Mouse (Mus musculus): ENCODE results near the gene Fancg.

Gene Fancg

DNA sequence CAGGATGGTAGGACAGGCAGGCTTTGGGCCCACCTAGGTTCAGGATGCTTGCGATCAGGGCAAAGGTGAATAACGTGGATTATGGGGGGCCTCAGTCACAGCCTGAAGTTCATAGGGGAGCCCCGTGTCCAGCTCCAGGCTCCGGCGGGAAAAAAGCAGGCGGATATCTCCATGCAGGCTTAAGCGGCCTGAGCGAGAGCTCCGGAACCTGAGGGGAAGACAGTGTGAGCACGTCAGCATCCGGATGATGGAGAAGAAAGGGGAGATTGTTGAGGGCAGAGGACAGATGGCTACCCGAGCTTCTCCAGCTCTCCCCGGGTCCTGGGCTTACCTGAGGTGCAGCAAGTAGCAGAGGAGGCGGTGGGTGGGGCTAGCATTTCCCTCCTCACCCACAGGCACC, 23.2 kb upstream of the Fancg start:
- DNase-seq (ENCODE audit: low spot score): no peak

- no peak for DNase-seq (ENCODE audit: low spot score)
These were observed 22.2 kb upstream of the Fancg start for GRCm38 (mm10) chr4:43032501-43032900.

- DNase-seq (ENCODE audit: low spot score): peak; percentile 88
These were observed 21.1 kb upstream of the Fancg start, which contains the start of gene Stoml2 for GRCm38 (mm10) chr4:43031237-43031995. TSS of gene Stoml2 (minus strand) at chr4:43031710.

- no peak for DNase-seq (ENCODE audit: low spot score)
These were observed 20.5 kb upstream of the Fancg start for GRCm38 (mm10) chr4:43030780-43031230.

DNA sequence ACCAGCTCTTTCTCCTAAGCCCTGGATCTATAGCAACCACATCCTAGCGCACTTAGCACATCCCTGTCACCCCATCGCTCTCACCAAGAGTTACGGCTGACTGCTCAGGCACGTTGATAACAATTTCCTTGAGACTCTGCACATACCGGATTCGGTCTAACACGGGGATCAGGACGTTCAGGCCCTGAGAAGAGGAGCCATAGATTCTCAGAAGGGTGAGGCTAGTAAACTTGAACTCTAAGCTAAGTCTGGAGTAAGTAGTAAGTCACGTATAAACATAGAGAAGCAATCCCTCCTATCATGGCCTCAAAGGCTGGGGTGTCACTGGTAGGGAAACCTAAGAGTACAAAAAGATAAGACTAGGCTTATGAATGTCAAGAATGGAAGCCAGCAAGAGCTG, 20.0 kb upstream of the Fancg start:
- DNase-seq (ENCODE audit: low spot score): no peak

DNA sequence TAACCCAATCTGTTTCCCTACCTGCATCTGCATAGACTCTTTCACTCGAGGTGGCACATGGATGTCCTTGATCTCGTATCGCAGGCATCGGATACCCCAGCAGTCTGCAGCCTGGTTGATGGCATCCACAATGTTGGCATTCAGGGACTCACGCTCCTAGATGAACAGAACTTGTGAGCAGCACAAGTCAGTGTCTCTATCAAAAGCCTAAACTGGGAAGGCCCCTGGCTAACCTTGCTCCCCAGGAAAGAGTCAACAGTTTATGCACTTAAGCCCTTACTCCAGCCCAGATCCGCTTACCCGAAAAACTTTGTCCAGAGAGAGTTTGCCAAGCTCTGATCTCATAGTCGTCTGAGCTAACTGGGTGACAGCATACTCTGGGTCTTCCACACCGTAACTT, 19.4 kb upstream of the Fancg start:
- DNase-seq (ENCODE audit: low spot score): no peak

DNA sequence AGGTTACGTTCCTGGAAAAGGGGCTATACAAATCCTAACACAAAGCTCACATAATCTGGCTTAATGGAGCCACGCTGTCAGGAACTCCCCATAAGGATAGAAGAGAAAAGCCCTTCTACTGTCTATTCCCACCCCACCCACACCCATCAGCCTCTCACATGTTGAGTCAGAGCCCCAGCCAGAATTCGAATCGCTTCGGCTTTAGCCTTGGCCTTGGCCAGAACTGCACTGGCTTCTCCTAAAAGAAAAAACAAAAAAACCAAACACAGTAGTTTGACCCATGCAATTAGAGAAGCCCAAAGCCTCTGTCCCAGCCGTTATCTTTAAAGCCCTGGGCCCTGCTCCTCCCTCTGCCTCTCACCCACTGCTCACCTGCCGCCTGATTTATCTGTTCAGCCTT, 18.8 kb upstream of the Fancg start:
- DNase-seq (ENCODE audit: low spot score): peak; percentile 59

DNA sequence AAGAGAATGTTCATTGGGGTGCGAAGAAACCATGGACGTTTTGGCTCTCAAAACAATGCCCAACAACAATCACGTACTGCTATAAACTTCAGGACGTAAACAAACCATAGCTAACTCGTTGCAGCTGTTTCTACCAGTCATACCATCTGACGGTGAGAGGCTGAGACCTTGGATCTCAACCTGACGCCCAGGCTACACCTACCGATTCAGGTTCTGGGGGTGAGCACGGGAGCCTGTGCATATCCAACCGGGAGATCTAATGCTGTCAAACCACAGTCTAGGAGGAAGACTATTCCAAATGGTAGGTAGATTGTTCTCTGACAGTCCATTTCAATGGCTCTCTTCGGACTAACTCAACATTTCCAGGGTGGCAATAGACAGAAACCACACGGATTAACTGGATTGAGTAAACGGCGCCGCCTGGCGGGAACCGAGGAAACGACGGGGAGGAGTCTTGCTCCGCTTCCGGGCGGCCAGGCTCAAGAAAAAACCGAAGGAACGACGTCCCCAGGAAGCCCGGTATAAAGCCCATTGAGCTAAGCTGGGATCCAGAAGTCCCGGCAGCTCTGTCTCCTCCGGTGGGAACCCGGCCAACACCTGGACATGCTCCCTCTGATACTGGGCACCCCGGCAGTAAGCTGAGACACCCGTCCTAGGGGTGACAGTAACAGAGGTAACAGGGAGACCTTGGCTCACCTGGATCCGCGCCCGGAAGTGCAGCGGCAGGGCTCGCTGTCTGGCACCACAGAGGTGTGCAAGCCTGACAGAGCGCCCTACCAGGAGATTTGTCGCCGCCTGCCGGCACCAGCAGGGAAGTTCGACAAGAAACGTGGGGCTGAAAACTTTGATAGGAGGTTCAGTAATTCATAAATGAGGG, 15.0 kb upstream of the Fancg start, which contains the start of gene Pigo:
Gene Pigo, minus strand, starts transcription at position 736 of the 877 bp plus-strand sequence.
- peak; percentile 84 for DNase-seq (ENCODE audit: low spot score)

DNA sequence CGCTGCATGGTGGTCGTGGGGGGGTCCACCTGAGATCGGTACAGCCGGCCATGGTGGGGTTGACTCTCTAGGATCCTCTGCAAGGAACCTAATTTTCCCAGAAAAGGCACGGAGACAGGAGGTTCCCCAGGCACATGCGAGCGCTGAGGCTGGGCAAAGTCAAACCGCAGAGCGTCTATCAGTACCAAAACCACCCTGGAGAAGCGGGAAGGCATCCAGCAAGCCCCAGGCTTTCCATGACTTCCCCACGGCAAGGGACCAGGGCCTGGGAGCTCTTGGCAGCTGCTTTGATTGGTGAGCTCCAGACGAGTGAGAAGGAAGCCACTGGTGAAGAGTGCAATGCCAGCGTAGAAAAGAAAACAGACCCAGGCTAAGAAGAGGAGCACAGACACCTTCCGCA, 14.4 kb upstream of the Fancg start:
- no peak for DNase-seq (ENCODE audit: low spot score)

GRCm38 (mm10) chr4:43021341-43021740, 11.0 kb upstream of the Fancg start:
- DNase-seq (ENCODE audit: low spot score): no peak

GRCm38 (mm10) chr4:43020876-43021275, 10.6 kb upstream of the Fancg start:
- no peak for DNase-seq (ENCODE audit: low spot score)

- DNase-seq (ENCODE audit: low spot score): no peak
These were observed 9.5 kb upstream of the Fancg start for GRCm38 (mm10) chr4:43019641-43020465.

GRCm38 (mm10) chr4:43019176-43019575, 8.9 kb upstream of the Fancg start:
- DNase-seq (ENCODE audit: low spot score): no peak

- no peak for DNase-seq (ENCODE audit: low spot score)
These were observed 7.8 kb upstream of the Fancg start for GRCm38 (mm10) chr4:43018156-43018555.

DNA sequence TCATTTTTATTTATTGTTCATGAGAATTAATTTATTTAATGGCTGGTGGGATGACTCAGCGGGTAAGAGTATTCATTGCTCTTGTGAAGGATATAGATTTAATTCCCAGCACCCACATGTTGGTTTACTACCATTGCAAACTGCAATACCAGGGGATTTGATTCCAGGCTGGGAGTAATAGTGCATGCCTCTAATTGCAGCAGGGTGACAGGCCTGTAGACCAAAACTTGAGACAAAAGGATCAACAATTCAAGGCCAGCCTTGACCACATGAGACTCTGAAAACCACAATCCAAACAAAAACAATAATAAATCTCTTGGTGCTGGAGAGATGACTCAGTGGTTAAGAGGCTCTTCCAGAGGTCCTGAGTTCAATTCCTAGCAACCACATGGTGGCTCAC, 1.8 kb upstream of the Fancg start:
- DNase-seq (ENCODE audit: low spot score): no peak

DNA sequence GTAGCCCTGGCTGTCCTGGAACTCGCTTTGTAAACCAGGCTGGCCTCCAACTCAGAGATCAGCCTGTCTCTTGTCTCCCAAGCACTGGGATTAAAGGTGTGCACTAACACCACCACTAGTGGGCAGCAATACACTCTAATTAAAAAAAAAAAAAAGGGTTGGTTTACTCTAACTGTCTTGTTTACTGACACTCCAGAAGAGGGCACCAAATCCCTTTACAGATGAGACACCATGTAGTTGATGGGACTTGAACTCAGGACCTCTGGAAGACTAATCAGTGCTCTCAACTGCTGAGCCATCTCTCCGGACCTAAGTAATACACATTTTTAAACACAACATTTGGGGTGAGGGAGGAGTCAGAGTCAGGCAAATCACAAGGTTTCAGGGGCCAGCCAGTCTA, 4.5 kb downstream of the Fancg start:
- DNase-seq (ENCODE audit: low spot score): no peak

DNA sequence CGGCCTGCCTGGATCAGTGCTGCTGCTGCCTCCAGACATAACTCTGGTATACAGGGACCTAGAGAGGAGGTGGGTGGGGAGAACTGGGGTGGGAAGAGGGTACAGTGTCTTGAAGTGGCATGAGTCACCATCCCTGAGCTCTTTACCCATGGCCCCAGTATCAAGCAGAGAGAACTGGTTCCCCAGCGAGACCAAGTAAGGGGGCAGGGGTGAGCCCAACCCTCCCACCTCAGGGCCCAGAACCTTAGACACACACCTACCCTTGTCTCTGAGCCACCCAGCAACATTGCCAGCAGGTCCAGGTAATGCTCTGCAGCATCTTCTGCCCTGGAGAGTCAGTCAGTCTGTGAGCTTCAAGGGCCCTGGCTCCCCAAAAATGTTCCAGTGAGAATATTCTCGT, 5.4 kb downstream of the Fancg start:
- DNase-seq (ENCODE audit: low spot score): no peak

DNA sequence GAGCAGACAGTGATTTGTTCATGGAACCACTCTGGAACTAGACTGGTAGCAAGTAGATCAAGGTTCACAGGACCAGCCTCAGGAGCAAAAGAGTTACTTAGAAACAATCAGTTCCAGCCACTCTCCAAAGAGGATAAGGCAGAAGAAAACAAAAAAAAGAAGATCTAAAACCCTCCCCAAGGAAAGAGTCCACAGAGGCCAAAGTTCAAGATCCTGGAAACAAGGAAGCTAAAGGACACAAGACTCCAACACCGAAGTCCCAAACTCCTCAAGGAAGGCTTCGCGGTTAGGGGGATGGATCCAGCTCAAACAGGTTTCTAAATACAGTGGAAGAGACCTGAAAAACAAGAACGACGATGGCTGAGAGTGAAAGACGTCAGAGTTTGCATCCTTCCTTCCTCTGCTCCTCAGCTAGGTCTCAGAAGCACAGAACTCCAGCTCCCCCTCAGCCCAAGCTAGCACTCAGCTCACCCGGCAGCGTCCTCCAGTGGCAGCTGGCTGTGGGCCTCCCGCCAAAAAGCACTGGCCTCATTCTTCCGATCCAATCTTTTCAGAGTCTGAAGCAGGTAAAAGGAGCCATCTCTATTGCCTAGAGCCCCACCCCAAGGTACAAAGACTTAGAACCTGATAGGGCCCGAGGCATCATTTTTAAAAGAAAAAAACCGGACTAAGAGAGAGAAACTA, 7.4 kb downstream of the Fancg start:
- DNase-seq (ENCODE audit: low spot score): no peak

DNA sequence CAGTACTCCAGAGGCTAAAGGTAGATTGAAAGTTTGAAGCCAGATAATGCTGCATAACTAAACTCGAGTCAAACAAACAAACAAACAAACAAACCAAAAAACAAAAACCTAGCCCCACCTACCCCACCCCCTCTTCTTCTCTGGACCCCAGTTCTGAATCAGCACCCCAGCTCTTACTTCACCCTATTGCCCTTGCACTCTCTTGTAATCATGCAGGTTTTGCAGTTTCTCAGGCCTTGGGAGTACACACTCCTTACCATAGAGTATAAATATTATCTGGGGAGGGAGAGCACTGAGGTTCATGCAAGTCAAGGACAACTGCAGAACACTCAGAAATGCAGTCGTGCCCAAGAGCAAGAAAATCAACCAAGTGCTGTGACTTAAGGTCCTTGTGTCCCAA, 9.0 kb downstream of the Fancg start:
- no peak for DNase-seq (ENCODE audit: low spot score)

GRCm38 (mm10) chr4:43000141-43000986, 9.9 kb downstream of the Fancg start, which contains the start of gene Vcp:
TSS of gene Vcp (minus strand) at chr4:43000507.
- peak; percentile 99 for DNase-seq (ENCODE audit: low spot score)
